Mouse (Mus musculus): ENCODE measurements at regions not wholly inside any gene's neighbourhood (a gene's known extent, or its start where the extent isn't known, plus 50 kb on each side); places are given as distances from the start of the nearest gene placed in this dataset.

GRCm38 (mm10) chr17:51262404-51262803, 83.3 kb upstream of the Tbc1d5 start:
- TF ChIP-seq POLR2A (IDR thresholded peaks at IDR 0.05; ENCODE audit: insufficient read length, low read depth) (no peak), E2F4 (IDR thresholded peaks at IDR 0.05; ENCODE audit: insufficient read depth) (no peak), POLR2AphosphoS2 (IDR thresholded peaks at IDR 0.05; ENCODE audit: insufficient read length, low read depth) (no peak), USF1 (IDR thresholded peaks at IDR 0.05; ENCODE audit: low read depth) (no peak), CEBPB (IDR thresholded peaks at IDR 0.05; ENCODE audit: insufficient read depth, poor library complexity, severe bottlenecking) (no peak), TCF12 (IDR thresholded peaks at IDR 0.05; ENCODE audit: insufficient read depth, poor library complexity, severe bottlenecking) (no peak)
